Mouse (Mus musculus) small intestine, adult 2 months (tissue): Measurements from ENCODE around the gene Tmem30c.

Source experiments
- CTCF ChIP-seq: fragments of 200-500 bp; IDR thresholded peaks from 2 replicates; pipeline ENCODE4 v1.5.1; 2012; ENCODE audit warnings: low read depth, mild to moderate bottlenecking, control low read depth, inconsistent platforms, low read length, moderate library complexity, mixed read lengths; ENCODE audit not compliant: insufficient replicate concordance, insufficient read length; ENCODE audit errors: extremely low read depth
- POLR2A ChIP-seq: fragments of 200-500 bp; IDR thresholded peaks from 2 replicates; pipeline ENCODE4 v1.6.1; 2012; ENCODE audit warnings: low read depth, mild to moderate bottlenecking, control low read depth, inconsistent platforms, low read length, moderate library complexity

DNA sequence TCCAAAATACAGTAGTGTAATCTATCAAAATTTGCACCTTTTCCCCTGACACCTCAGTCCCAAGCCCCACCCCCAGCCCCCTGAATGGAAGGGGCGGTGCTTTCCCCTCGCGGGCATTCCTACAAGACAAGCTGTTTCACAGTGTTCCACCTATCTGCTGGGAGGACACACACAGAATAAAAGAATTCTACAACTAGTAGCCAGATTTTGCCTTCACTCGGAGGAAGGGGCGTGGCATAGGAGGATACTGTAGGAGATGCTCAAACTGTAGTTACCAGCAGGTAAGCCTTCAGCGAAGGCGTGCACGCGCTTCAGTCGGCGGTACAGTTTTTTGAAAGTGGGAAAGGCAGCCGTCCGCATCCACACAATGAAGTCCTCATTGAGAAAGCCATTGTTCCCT, 22.9 kb downstream of the Tmem30c start:
- TF ChIP-seq CTCF: no peak
- TF ChIP-seq POLR2A: no peak
